Mouse (Mus musculus) liver, postnatal 0 days (tissue): Measurements from ENCODE around the gene Bglap3. TPM values are rescaled to one million over a fixed set of nuclear protein-coding genes. Genes with fewer than 3 reads are reported as not detected.

ENCODE experiments used
- ATAC-seq: fragments of 200-750 bp; cut with Nextera tagmentation; 2 replicates; pipeline ENCODE4 v1.8.0; 2017; ENCODE audit warnings: mild to moderate bottlenecking, moderate library complexity
- DNase-seq: peaks from one replicate; pipeline ENCODE4 v3.0.0-alpha.2; 2016
- H3K27ac ChIP-seq: fragments of 300-500 bp; sonication (generic); 2 replicates; pipeline ENCODE4 v1.5.1; 2014; ENCODE audit warnings: antibody characterized with exemption, moderate library complexity, mild to moderate bottlenecking, low read depth
- H3K27me3 ChIP-seq: fragments of 300-500 bp; sonication (generic); 2 replicates; pipeline ENCODE4 v1.6.1; 2014; ENCODE audit warnings: low read length, control low read depth, mixed read lengths; ENCODE audit not compliant: insufficient read depth
- H3K36me3 ChIP-seq: fragments of 300-500 bp; sonication (generic); replicated peaks from 2 replicates; pipeline ENCODE4 v1.6.1; 2014; ENCODE audit warnings: mild to moderate bottlenecking, control low read depth, low read length, moderate library complexity, mixed read lengths; ENCODE audit not compliant: insufficient read depth
- H3K4me1 ChIP-seq: fragments of 300-500 bp; sonication (generic); 2 replicates; pipeline ENCODE4 v1.6.1; 2014; ENCODE audit warnings: antibody characterized with exemption, mild to moderate bottlenecking, control low read depth; ENCODE audit not compliant: insufficient read depth
- H3K4me2 ChIP-seq: fragments of 300-500 bp; sonication (generic); 2 replicates; pipeline ENCODE4 v1.6.1; 2014; ENCODE audit warnings: low read depth, mild to moderate bottlenecking, low read length, moderate library complexity, mixed read lengths
- H3K4me3 ChIP-seq: fragments of 300-500 bp; sonication (generic); 2 replicates; pipeline ENCODE4 v1.5.1; 2014; ENCODE audit warnings: low read depth, low read length
- H3K9ac ChIP-seq: fragments of 300-500 bp; sonication (generic); replicated peaks from 2 replicates; pipeline ENCODE4 v1.6.1; 2014; ENCODE audit warnings: mild to moderate bottlenecking, moderate library complexity
- H3K9me3 ChIP-seq: fragments of 300-500 bp; sonication (generic); 2 replicates; pipeline ENCODE4 v1.6.1; 2016; ENCODE audit warnings: mild to moderate bottlenecking, control low read depth, low read length, mixed read lengths
- CTCF ChIP-seq: sonication (generic); IDR thresholded peaks from 2 replicates; pipeline ENCODE4 v1.5.1; 2016; ENCODE audit warnings: antibody characterized with exemption, low read depth
- EP300 ChIP-seq: IDR thresholded peaks from 2 replicates; pipeline ENCODE4 v1.6.1; 2016; ENCODE audit warnings: antibody characterized with exemption, low read depth, mild to moderate bottlenecking
- WGBS: fragments of 180-500 bp; shearing (Covaris S2); extraction: QIAGEN DNeasy Blood & Tissue Kit; methylation state at CpG from one replicate; pipeline ENCODE4 v1.1.7; 2014; ENCODE audit not compliant: insufficient replicate concordance; 5-methylcytosine and 5-hydroxymethylcytosine counted together
- polyA plus RNA-seq: library from polyadenylated mRNA; unstranded; fragments of >200 nt; fragmentation: Nextera tagmentation; extraction: Ambion mirVana; gene quantifications from 2 replicates; pipeline ENCODE4 v1.2.1, GENCODE M21; 2015

The Bglap3 gene
- polyA plus RNA-seq, 1 experiment from 2014 or later, result 0.62 TPM

DNA sequence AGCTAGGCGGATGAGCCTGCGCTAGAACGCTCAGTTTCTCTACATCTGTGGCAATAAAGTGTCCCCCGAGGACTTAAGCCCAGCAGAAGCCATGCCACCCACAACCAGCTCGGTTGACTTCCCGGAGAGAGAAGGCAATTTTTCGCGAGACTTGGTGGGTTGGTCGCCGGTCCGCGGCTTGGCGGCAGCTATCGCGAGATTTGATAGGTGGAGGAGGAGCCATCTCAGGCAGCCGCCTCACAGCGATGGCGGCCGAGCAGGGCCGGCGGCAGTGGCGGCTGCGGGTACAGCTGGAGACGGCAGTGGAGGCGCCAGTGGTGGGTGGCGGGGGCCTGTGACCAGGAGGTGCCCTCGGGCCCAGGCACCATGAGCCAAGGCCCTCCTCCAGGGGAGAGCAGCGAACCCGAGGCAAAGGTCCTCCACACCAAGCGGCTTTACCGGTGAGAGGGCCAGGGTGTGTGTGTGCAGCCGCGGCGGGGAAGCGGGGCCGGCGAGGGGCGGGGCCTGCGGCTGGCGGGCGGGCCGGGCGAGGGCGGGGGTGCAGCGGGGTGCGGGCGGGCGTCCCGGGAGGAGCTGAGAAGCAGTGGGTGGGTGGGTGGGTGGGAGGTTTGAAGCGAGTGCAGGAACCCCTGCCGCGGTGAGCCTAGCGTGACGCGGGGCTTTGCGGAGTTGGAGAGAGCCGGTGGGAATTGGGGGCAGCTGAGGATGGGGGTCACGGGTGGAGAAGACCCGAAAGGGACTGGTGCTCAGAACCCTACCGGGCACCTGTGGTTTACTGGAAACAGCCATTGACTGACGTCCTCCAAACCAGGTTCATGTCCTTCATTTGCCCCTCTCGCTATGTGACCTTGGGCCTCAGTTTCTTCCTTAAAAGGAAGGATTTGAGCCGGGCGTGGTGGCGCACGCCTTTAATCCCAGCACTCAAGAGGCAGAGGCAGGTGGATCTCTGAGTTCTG, 36.2 kb downstream of the Bglap3 start, which contains the start of the genes Tmem79 and Smg5:
Gene Tmem79 (minus strand): TSS at position 91 of the 956 bp plus-strand sequence.
Gene Smg5 (plus strand): TSS at position 203 of the 956 bp plus-strand sequence.
- Histone ChIP-seq H3K36me3 (peaks cover 4% of the 10 kb centered on the region; the same call in 1 of the 2 replicates), H3K4me3 (peak within 1 kb of the TSS; percentile 92), H3K9me3 (no peaks in the 10 kb centered on the region), H3K9ac (peak within 1 kb of the TSS; percentile 90), H3K27ac (peak within 1 kb of the TSS; percentile 98), H3K4me2 (peak within 1 kb of the TSS; percentile 78), H3K27me3 (no peaks in the 10 kb centered on the region), H3K4me1 (peaks cover 37% of the 10 kb centered on the region)
- WGBS, result 1% methylated on average over 48 of the region's 66 CpGs
- DNase-seq, result peak; percentile 96
- ATAC-seq, result peak; percentile 92
- TF ChIP-seq EP300 (peak; percentile 83), CTCF (no peak)

DNA sequence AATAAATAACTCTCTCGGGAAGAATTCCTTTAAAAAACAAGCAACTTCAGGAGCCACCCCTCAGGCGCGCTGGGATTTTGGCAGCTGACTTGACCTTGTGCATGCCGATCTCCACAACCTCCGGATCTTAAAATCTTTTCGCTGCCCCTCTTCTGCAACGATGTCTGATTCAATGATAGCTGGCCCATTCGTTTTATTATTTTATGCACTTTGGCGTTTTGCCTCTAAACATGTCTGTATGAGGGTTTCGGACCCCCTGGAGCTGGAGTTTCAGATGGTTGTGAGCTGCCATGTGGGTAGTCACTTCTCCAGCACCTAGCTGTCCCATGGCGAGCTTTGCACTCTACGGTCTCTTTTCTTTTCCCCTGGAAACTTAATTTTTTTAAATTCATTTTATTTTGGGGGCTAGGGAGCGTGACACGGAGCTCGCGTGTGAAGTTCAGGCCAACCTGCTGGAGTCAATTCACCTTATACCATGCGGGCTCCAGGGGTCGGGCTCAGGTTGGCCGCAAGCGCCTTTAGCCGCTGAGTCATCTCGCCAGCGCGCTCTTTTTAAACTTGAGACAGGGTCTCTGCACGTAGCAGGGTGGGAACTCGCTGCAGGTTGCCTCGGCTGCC, 37.0 kb downstream of the Bglap3 start:
- peak; percentile 42 for ATAC-seq
- peaks cover 37% of the 10 kb centered on the region for H3K4me1 ChIP-seq
- under 1% methylated on average over 27 of the region's 27 CpGs for WGBS

DNA sequence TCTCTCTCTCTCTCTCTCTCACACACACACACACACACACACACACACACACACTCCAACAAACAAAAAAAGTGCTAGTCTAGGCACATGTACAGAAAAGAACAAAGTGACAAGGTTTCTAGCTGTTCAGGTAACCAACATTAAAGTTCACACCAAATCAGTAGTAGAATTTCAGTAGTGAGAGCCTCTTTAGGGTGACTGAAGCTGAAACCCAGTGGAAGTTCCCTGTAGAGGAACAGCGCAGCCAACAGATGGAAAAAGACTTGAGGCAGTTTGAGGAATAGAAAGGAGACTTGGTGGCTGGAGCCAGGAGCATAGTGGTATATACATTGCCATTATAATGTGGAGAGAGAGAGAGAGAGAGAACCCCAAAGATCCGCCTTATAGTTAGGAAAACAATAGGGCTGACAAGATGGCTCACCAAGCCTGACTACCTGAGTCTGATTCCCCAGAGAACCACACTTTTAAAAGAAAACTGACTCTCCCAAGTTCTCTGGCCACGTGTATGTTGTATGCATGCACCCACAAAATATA, 37.6 kb downstream of the Bglap3 start:
- no peak for DNase-seq
- WGBS, result 21% methylated on average over 3 of the region's 3 CpGs
- no peak for TF ChIP-seq CTCF
- no peak for TF ChIP-seq EP300
- H3K9ac ChIP-seq, result peak overlapping the region; percentile 90
- no peaks in the 10 kb centered on the region for H3K9me3 ChIP-seq
- peaks cover 37% of the 10 kb centered on the region for H3K4me1 ChIP-seq
- H3K27me3 ChIP-seq, result no peaks in the 10 kb centered on the region
- no peak for ATAC-seq
- peak overlapping the region; percentile 98 for H3K27ac ChIP-seq
- H3K4me3 ChIP-seq, result peak overlapping the region; percentile 92
- no peaks in the 10 kb centered on the region for H3K36me3 ChIP-seq
- H3K4me2 ChIP-seq, result peak overlapping the region; percentile 78

More for the DNA sequence above, 37.0 kb downstream of the Bglap3 start:
- H3K4me3 ChIP-seq, result peak overlapping the region; percentile 92
- H3K9ac ChIP-seq, result peak overlapping the region; percentile 90
- no peaks in the 10 kb centered on the region for H3K27me3 ChIP-seq
- peak overlapping the region; percentile 78 for H3K4me2 ChIP-seq
- no peak for DNase-seq
- H3K36me3 ChIP-seq, result 0 out of 2 replicates have a peak, but pooled peaks cover under 1% of the 10 kb centered on the region
- H3K9me3 ChIP-seq, result no peaks in the 10 kb centered on the region
- peak overlapping the region; percentile 98 for H3K27ac ChIP-seq
- TF ChIP-seq EP300 (no peak), CTCF (no peak)

DNA sequence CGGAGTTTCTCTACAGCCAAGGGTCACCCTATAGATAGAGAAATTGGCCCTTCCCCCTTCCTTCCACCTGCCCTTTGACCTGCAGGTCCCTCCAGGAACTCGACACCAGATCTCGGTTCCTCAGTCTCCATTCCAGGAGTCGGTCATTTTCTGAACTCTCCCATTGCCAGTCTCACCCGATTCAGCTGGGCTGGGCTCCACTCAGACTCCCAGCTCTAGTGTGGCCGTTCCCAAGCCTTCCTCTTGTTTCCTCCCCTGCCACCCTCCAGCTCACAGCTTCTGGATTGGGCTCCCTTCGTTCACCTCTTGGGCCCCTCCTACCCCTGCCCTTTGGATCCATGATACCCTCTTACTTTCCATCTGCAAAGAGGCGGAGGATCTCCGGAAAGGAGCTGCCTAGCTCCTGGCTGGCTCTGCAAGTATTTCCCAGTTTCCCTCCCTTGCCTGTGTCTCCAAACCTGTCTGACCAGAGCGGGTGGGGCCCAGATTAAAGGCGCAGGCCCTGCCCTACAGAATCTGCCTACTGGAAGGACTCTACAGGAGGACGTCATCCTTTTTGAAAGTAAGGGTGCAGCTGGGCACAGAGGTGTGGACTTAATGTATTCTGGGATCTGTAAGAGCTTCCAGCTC, 38.4 kb downstream of the Bglap3 start:
- Histone ChIP-seq H3K27me3 (no peaks in the 10 kb centered on the region), H3K9me3 (no peaks in the 10 kb centered on the region), H3K27ac (peak overlapping the region; percentile 34; the same call in 1 of the 2 replicates), H3K4me2 (peak overlapping the region; percentile 78), H3K4me3 (0 out of 2 replicates have a peak overlapping the region, but pooled peaks have one; percentile 92), H3K9ac (peak overlapping the region; percentile 41), H3K4me1 (peaks cover 33% of the 10 kb centered on the region), H3K36me3 (peaks cover 4% of the 10 kb centered on the region; the same call in 1 of the 2 replicates)
- DNase-seq, result no peak
- ATAC-seq, result no peak
- no peak for TF ChIP-seq CTCF
- TF ChIP-seq EP300, result no peak
- 59% methylated on average over 12 of the region's 12 CpGs for WGBS

DNA sequence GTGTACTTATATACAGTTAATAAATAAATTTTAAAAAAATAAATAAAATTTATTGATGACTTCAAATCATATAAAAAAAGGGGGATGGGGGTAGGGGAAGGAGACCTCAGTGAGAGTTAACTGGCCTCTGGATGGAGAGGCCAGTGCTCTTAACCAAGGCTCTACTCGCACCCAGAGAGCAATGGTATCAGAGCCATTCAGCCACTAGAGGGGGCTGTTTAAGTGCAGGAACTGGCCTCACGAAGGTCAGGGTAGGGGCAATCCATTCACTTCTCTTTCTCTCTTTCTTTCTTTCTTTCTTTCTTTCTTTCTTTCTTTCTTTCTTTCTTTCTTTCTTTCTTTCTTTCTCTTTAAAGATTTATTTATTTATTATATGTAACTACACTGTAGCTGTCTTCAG, 41.3 kb downstream of the Bglap3 start:
- DNase-seq, result peak; percentile 74
- Histone ChIP-seq H3K36me3 (peaks cover 13% of the 10 kb centered on the region), H3K4me3 (no peak overlapping the region), H3K4me2 (no peak overlapping the region), H3K4me1 (peaks cover 17% of the 10 kb centered on the region), H3K27ac (no peak overlapping the region), H3K9ac (no peak overlapping the region), H3K27me3 (no peaks in the 10 kb centered on the region), H3K9me3 (no peaks in the 10 kb centered on the region)
- no peak for TF ChIP-seq EP300
- peak; percentile 86 for TF ChIP-seq CTCF
- no peak for ATAC-seq
- WGBS, result 7% methylated on average over 2 of the region's 2 CpGs
